Mouse (Mus musculus) embryonic facial prominence, embryonic 10.5 days (tissue): ENCODE results near the gene Atp8a2. TPM values are rescaled to one million over a fixed set of nuclear protein-coding genes. Genes with fewer than 3 reads are reported as not detected.

Experiments
- DNase-seq: peaks from one replicate; pipeline ENCODE4 v3.0.0-alpha.2; 2017; ENCODE audit warnings: low spot score
- H3K27ac ChIP-seq: fragments of 300-500 bp; sonication (generic); replicated peaks from 2 replicates; pipeline ENCODE4 v1.5.1; 2016; ENCODE audit warnings: mild to moderate bottlenecking
- H3K27me3 ChIP-seq: fragments of 300-500 bp; sonication (generic); replicated peaks from 2 replicates; pipeline ENCODE4 v1.6.1; 2016; ENCODE audit warnings: low read depth, mild to moderate bottlenecking; ENCODE audit not compliant: poor library complexity, severe bottlenecking
- H3K36me3 ChIP-seq: fragments of 300-500 bp; sonication (generic); replicated peaks from 2 replicates; pipeline ENCODE4 v1.6.1; 2016; ENCODE audit warnings: mild to moderate bottlenecking, moderate library complexity
- H3K4me1 ChIP-seq: fragments of 300-500 bp; sonication (generic); 2 replicates; pipeline ENCODE4 v1.6.1; 2016
- H3K4me3 ChIP-seq: fragments of 300-500 bp; sonication (generic); 2 replicates; pipeline ENCODE4 v1.5.1; 2016; ENCODE audit warnings: mild to moderate bottlenecking, moderate library complexity
- H3K9me3 ChIP-seq: fragments of 300-500 bp; sonication (generic); 2 replicates; pipeline ENCODE4 v1.6.1; 2016; ENCODE audit warnings: mild to moderate bottlenecking
- WGBS: fragments of 180-500 bp; shearing (Covaris S2); methylation state at CpG from one replicate; pipeline ENCODE4 v1.1.7; 2016; 5-methylcytosine and 5-hydroxymethylcytosine counted together
- polyA plus RNA-seq: library from polyadenylated mRNA; unstranded; fragments of >200 nt; fragmentation: Nextera tagmentation; extraction: Ambion mirVana; gene quantifications from 2 replicates; pipeline ENCODE4 v1.2.1, GENCODE M21; 2016

Atp8a2 gene
- polyA plus RNA-seq, 1 experiment from 2014 or later = 2.8 TPM

DNA sequence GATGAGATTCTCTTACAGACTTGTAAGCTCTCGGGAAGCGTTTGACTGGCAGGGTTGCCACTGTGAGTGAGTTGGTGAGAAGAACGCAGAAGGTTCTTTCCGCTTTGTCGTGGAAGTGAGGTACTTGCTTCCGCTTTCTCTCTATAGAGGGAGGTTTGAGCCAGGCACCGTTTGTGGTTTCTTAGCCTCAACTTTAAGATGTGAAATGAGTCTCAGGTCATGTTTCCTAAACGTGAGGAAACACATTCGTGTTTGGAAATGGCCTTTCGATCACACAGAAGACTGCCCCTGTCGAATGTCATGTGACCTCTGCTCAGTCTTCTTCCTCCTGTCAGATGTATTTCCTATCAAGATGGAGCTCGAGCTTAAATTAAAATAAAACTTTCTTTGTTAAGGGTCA, 506.0 kb downstream of the Atp8a2 start:
- H3K4me1 ChIP-seq = peaks cover 20% of the 10 kb centered on the region
- H3K27me3 ChIP-seq = no peaks in the 10 kb centered on the region
- H3K9me3 ChIP-seq = no peaks in the 10 kb centered on the region
- 66% methylated on average over 12 of the region's 12 CpGs for WGBS
- no peak overlapping the region for H3K27ac ChIP-seq
- no peak for DNase-seq
- H3K4me3 ChIP-seq = no peak overlapping the region
- no peaks in the 10 kb centered on the region for H3K36me3 ChIP-seq

DNA sequence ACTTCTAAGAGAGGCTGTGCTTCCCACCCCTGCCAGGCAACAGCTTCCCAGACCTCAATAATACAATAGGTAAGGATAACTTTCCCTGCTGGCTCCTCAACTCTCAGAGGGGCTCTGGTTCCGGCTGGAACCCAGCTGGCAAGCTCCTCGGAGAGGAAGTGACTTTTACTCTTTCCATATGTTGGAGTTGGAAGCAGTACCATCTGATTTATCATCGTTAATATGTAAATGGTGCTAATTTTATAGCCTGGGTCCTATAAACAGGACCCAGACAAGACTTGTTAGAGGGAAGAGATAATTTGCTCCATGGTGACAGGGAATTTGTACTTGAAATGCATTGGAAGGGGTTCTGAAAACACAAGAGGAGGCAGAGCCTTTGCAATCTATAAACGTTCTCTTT, 507.4 kb downstream of the Atp8a2 start:
- 48% methylated on average over 4 of the region's 4 CpGs for WGBS

DNA sequence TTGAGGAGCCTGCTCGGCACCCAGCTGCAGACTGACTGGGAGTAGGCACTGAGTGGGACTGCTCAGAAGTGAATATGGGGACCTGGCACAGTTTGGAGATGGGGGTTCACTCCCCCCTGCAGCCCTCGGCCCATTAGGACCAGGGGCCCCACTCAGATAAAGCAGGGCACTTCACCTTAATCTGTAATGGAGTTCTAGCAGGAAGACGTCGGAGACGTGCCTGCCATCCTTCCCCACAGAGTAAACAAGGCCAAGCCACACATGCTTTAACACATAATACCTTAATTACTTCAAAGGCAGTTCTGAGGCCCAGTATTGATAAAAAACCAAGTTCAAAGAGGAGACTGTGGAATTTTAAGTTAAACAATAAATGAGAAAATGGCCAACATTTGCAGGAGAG, 510.8 kb downstream of the Atp8a2 start:
- no peaks in the 10 kb centered on the region for H3K36me3 ChIP-seq
- WGBS = 67% methylated on average over 5 of the region's 5 CpGs

More for the DNA sequence above, 507.4 kb downstream of the Atp8a2 start:
- H3K27me3 ChIP-seq = no peaks in the 10 kb centered on the region
- H3K27ac ChIP-seq = no peak overlapping the region
- no peak for DNase-seq
- no peaks in the 10 kb centered on the region for H3K36me3 ChIP-seq
- peaks cover 31% of the 10 kb centered on the region for H3K4me1 ChIP-seq
- no peaks in the 10 kb centered on the region for H3K9me3 ChIP-seq
- H3K4me3 ChIP-seq = no peak overlapping the region

DNA sequence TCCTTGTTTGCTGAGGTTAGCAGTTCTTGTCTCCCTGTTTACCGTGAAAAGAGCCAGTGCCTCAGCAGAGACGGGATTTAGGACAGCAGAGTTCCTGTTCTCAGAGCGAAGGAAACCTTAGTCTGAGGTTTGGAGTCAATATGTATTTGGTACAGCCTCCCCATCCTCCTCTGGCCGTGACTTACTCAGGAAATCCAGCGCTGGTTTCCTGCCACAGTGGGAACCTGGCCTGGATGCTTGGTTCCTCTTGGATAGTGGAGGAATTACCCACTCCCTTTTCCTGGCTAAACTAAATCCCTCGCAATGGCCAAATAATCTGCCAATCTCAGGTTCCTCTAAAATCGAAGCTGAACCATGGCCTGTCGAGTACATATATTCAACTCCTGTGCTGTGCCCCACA, 511.6 kb downstream of the Atp8a2 start:
- Histone ChIP-seq H3K9me3 (no peaks in the 10 kb centered on the region), H3K4me3 (no peak overlapping the region), H3K36me3 (no peaks in the 10 kb centered on the region), H3K27me3 (no peaks in the 10 kb centered on the region), H3K27ac (0 out of 2 replicates have a peak overlapping the region, but pooled peaks have one; percentile 10), H3K4me1 (peaks cover 31% of the 10 kb centered on the region)
- 58% methylated on average over 8 of the region's 8 CpGs for WGBS
- no peak for DNase-seq

More for the DNA sequence above, 510.8 kb downstream of the Atp8a2 start:
- DNase-seq = no peak
- peaks cover 36% of the 10 kb centered on the region for H3K4me1 ChIP-seq
- no peak overlapping the region for H3K4me3 ChIP-seq
- no peaks in the 10 kb centered on the region for H3K9me3 ChIP-seq
- H3K27ac ChIP-seq = no peak overlapping the region
- H3K27me3 ChIP-seq = no peaks in the 10 kb centered on the region

DNA sequence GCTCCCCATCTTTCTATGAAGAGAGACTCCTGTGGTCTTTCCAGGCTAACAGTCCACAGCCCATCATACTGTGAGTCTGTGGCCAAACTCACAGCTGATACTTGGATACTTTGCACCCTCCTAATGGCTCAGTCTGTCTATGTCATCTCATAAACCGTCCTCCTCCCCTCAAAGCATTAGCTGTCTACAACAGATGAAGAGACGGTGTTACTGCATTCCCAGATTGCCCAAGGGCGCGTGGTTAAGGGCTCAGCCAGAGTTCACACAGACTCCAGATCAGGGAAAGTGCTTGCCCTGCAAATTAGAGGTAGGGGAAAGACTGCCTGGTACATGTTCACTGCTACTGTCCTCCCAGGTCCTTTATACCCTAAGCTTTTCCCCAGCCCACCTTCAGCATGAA, 515.1 kb downstream of the Atp8a2 start:
- Histone ChIP-seq H3K27me3 (no peaks in the 10 kb centered on the region), H3K27ac (no peak overlapping the region), H3K4me3 (no peak overlapping the region), H3K36me3 (no peaks in the 10 kb centered on the region), H3K9me3 (no peaks in the 10 kb centered on the region), H3K4me1 (peaks cover 32% of the 10 kb centered on the region)
- WGBS = 59% methylated on average over 4 of the region's 4 CpGs
- no peak for DNase-seq

DNA sequence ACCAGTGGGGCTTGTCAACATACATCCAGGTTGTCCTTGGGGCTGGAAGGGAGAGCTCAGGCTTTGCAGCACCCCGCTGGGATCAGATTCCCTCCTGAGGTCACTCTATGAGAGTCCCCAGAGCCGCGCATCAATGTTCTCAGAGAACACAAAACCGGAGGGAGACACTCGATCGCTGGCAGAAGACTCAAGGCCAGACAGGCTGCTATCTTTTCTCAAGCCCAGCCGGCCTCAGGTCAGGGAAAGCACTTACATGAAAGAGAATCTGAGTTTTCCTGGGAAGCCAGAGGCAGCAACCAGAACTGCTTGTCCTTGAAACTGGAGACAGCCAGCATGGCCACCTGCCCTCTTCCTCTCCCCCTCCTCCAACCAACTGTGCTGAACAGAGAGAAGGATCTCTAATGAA, 519.4 kb downstream of the Atp8a2 start:
- peak; percentile 32 for DNase-seq
- no peaks in the 10 kb centered on the region for H3K36me3 ChIP-seq
- H3K4me3 ChIP-seq = no peak overlapping the region
- WGBS = 52% methylated on average over 7 of the region's 7 CpGs
- H3K9me3 ChIP-seq = no peaks in the 10 kb centered on the region
- H3K27me3 ChIP-seq = peaks cover 15% of the 10 kb centered on the region
- peaks cover 33% of the 10 kb centered on the region for H3K4me1 ChIP-seq
- H3K27ac ChIP-seq = peak overlapping the region; percentile 40; the same call in 1 of the 2 replicates

- 74% methylated on average over 4 of the region's 4 CpGs for WGBS
- Histone ChIP-seq H3K27ac (0 out of 2 replicates have a peak overlapping the region, but pooled peaks have one; percentile 30), H3K4me3 (no peak overlapping the region), H3K27me3 (peaks cover 26% of the 10 kb centered on the region), H3K9me3 (no peaks in the 10 kb centered on the region), H3K36me3 (no peaks in the 10 kb centered on the region), H3K4me1 (peaks cover 38% of the 10 kb centered on the region)
- DNase-seq = no peak
Measured at GRCm38 (mm10) chr14:59675330-59675729, 521.6 kb downstream of the Atp8a2 start.

- 35% methylated on average over 8 of the region's 8 CpGs for WGBS
- Histone ChIP-seq H3K36me3 (no peaks in the 10 kb centered on the region), H3K4me3 (no peak overlapping the region), H3K4me1 (peaks cover 40% of the 10 kb centered on the region), H3K9me3 (no peaks in the 10 kb centered on the region), H3K27me3 (peaks cover 33% of the 10 kb centered on the region), H3K27ac (no peak overlapping the region)
- DNase-seq = no peak
Measured at GRCm38 (mm10) chr14:59674556-59674955, 522.4 kb downstream of the Atp8a2 start.

GRCm38 (mm10) chr14:59672893-59673515, 524.0 kb downstream of the Atp8a2 start:
- H3K36me3 ChIP-seq = no peaks in the 10 kb centered on the region
- DNase-seq = no peak
- H3K9me3 ChIP-seq = no peaks in the 10 kb centered on the region
- H3K27ac ChIP-seq = no peak overlapping the region
- WGBS = 79% methylated on average over 6 of the region's 6 CpGs
- peaks cover 40% of the 10 kb centered on the region for H3K4me1 ChIP-seq
- H3K27me3 ChIP-seq = peaks cover 36% of the 10 kb centered on the region
- H3K4me3 ChIP-seq = no peak overlapping the region

DNA sequence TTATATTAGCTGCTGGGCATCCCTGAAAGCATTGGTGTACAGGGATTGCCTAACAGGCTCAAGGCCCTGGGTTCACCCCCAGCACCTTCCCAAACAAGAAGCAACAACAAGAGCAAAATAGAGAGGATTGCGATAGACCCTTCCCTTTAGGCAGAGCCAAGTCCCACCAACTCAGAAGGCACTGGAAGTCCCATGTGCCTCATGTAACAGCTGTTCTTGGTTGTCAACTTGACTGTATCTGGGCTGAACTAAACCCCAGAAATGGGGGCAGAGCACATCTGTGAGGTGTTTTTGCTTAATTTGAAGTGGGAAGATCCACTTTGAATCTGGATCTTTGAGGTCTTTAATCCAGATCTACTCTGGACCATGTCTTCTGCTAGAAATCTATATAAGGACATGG, 539.9 kb downstream of the Atp8a2 start:
- Histone ChIP-seq H3K4me3 (no peak overlapping the region), H3K27ac (no peak overlapping the region), H3K4me1 (no peaks in the 10 kb centered on the region), H3K9me3 (no peaks in the 10 kb centered on the region), H3K36me3 (no peaks in the 10 kb centered on the region), H3K27me3 (no peaks in the 10 kb centered on the region)
- DNase-seq = no peak
- WGBS = 95% methylated on average over 1 of the region's 1 CpGs

- Histone ChIP-seq H3K27ac (no peak overlapping the region), H3K4me3 (no peak overlapping the region), H3K27me3 (no peaks in the 10 kb centered on the region), H3K9me3 (no peaks in the 10 kb centered on the region), H3K4me1 (no peaks in the 10 kb centered on the region), H3K36me3 (no peaks in the 10 kb centered on the region)
- no peak for DNase-seq
- 73% methylated on average over 6 of the region's 6 CpGs for WGBS
Measured at GRCm38 (mm10) chr14:59656591-59656990, 540.4 kb downstream of the Atp8a2 start.

GRCm38 (mm10) chr14:59649337-59649736, 547.6 kb downstream of the Atp8a2 start:
- H3K36me3 ChIP-seq = no peaks in the 10 kb centered on the region
- H3K9me3 ChIP-seq = no peaks in the 10 kb centered on the region
- H3K27ac ChIP-seq = peak overlapping the region; percentile 51
- 68% methylated on average over 6 of the region's 6 CpGs for WGBS
- peak; percentile 7 for DNase-seq
- H3K4me1 ChIP-seq = peaks cover 37% of the 10 kb centered on the region
- H3K4me3 ChIP-seq = no peak overlapping the region
- peaks cover 16% of the 10 kb centered on the region; the same call in 1 of the 2 replicates for H3K27me3 ChIP-seq

- Histone ChIP-seq H3K27ac (no peak overlapping the region), H3K9me3 (no peaks in the 10 kb centered on the region), H3K4me1 (peaks cover 44% of the 10 kb centered on the region), H3K27me3 (peaks cover 23% of the 10 kb centered on the region; the same call in 1 of the 2 replicates), H3K36me3 (no peaks in the 10 kb centered on the region), H3K4me3 (no peak overlapping the region)
- DNase-seq = no peak
- 83% methylated on average over 10 of the region's 10 CpGs for WGBS
Measured at GRCm38 (mm10) chr14:59648611-59649010, 548.4 kb downstream of the Atp8a2 start.
